Comparison of ENCODE assay signal across 15 mouse cellular contexts in the genomic region with DNA sequence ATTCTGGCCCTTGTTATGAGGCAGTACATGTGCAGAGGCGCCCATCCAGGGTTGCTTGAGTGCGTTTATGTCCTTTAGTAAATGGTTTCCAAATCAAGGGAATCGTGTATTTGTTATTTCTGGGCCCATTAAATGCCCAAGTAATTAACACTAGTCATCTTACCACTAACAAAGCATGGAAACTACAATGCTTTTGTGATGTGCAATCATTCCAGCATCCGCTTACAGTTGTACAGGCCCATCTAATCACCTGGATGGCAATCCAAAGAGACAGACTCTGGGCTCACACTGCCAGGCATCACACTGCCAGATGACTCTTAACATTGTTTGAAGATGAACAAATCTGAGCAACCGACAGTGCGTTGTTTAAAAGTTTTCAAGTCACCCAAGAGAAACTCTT.
DNase-seq lines count a peak whose midpoint lies in the region; ATAC-seq lines count a peak whose summit lies in the region.
"Had no signal": no experiment of that assay in that cellular context is flagged by ENCODE, and none has a peak within 500 bp of the region (broad histone marks: within the 10 kb centered on the region; RNA-seq: fewer than 3 reads in every experiment).

No protein-coding gene starts in this region.

- no peak overlapping the region for H3K4me3 ChIP-seq in kidney, embryonic 15.5 days (replicated peaks)
- no peak overlapping the region for H3K4me3 ChIP-seq in embryonic facial prominence, embryonic 12.5 days
- H3K4me3 ChIP-seq: limb, embryonic 12.5 days had no signal

- H3K27me3 ChIP-seq in kidney, embryonic 15.5 days = no peaks in the 10 kb centered on the region
- no peaks in the 10 kb centered on the region for H3K27me3 ChIP-seq in embryonic facial prominence, embryonic 12.5 days

- no peak for ATAC-seq in kidney, embryonic 15.5 days (replicated peaks; ENCODE audit: low FRiP score)
- ATAC-seq in embryonic facial prominence, embryonic 12.5 days (ENCODE audit: insufficient number of reproducible peaks, insufficient read depth, low FRiP score, low TSS enrichment) = no peak
- no peak for ATAC-seq in frontal cortex, adult (ENCODE audit: low TSS enrichment)
- ATAC-seq: liver, postnatal 0 days had no signal

- H3K9ac ChIP-seq in kidney, embryonic 15.5 days = no peak overlapping the region
- no peak overlapping the region for H3K9ac ChIP-seq in embryonic facial prominence, embryonic 12.5 days
- H3K9ac ChIP-seq: hindbrain, embryonic 14.5 days; limb, embryonic 12.5 days; liver, postnatal 0 days had no signal

- H3K4me1 ChIP-seq in kidney, embryonic 15.5 days = peaks cover 12% of the 10 kb centered on the region; the same call in 1 of the 2 replicates
- peaks cover 18% of the 10 kb centered on the region; the same call in 1 of the 2 replicates for H3K4me1 ChIP-seq in embryonic facial prominence, embryonic 12.5 days

- H3K36me3 ChIP-seq in kidney, embryonic 15.5 days = no peaks in the 10 kb centered on the region
- H3K36me3 ChIP-seq in embryonic facial prominence, embryonic 12.5 days = no peaks in the 10 kb centered on the region
- H3K36me3 ChIP-seq: G1E; limb, embryonic 12.5 days had no signal

- no peaks in the 10 kb centered on the region for H3K9me3 ChIP-seq in kidney, embryonic 15.5 days (replicated peaks)
- H3K9me3 ChIP-seq in embryonic facial prominence, embryonic 12.5 days = no peaks in the 10 kb centered on the region
- H3K9me3 ChIP-seq: G1E; limb, embryonic 12.5 days had no signal

- 78% methylated on average over 6 of the region's 6 CpGs for WGBS in kidney, embryonic 15.5 days
- WGBS in embryonic facial prominence, embryonic 12.5 days = 55% methylated on average over 6 of the region's 6 CpGs

- H3K4me2 ChIP-seq in kidney, embryonic 15.5 days = no peak overlapping the region
- 0 out of 2 replicates have a peak overlapping the region, but pooled peaks have one; percentile 7 for H3K4me2 ChIP-seq in embryonic facial prominence, embryonic 12.5 days (replicated peaks)
- H3K4me2 ChIP-seq: hindbrain, embryonic 14.5 days had no signal

- no peak for DNase-seq in kidney, adult 18-20 months
- peak; percentile 66 for DNase-seq in Muller cell, postnatal 12 days (ENCODE audit: inconsistent ontology term)
- DNase-seq in retina, embryonic 14.5 days (ENCODE audit: low spot score) = peak; percentile 47
- no peak for DNase-seq in embryo, embryonic 10.5 days (ENCODE audit: low spot score)
- DNase-seq: adrenal gland, adult 2 months; cerebellum, adult 18-20 months; gastrocnemius, postnatal 14 days; heart, postnatal 10 days; liver, postnatal 0 days had no signal

- H3K27ac ChIP-seq in kidney, embryonic 15.5 days = peak overlapping the region; percentile 78
- peak overlapping the region; percentile 57; the same call in 1 of the 2 replicates for H3K27ac ChIP-seq in embryonic facial prominence, embryonic 12.5 days
- H3K27ac ChIP-seq: hindbrain, embryonic 14.5 days; limb, embryonic 12.5 days had no signal

Comparison
In these comparisons a context has a peak if more than half of its experiments do, and no peak if none do; other contexts are left out.
1. DNase-seq: peak in Muller cell, postnatal 12 days (single experiment) and retina, embryonic 14.5 days (single experiment); none in kidney, adult 18-20 months (single experiment) and embryo, embryonic 10.5 days (single experiment).